16 mouse cellular contexts compared by ENCODE assay signal in genomic region chr19:57868350-57868749, GRCm38 (mm10).
"Had no signal": no experiment of that assay in that cellular context is flagged by ENCODE, and none has a peak within 500 bp of the region (broad histone marks: within the 10 kb centered on the region; RNA-seq: fewer than 3 reads in every experiment).

No protein-coding gene starts in this region.

- H3K4me1 ChIP-seq: liver, embryonic 13.5 days had no signal

- H3K9ac ChIP-seq: limb, embryonic 13.5 days; liver, embryonic 13.5 days; lung, embryonic 15.5 days had no signal

- H3K36me3 ChIP-seq: limb, embryonic 13.5 days; liver, embryonic 13.5 days; lung, embryonic 15.5 days had no signal

- ATAC-seq: hindbrain, postnatal 0 days; inflammation-experienced regulatory T-cells, adult 6 months had no signal

- H3K4me3 ChIP-seq: limb, embryonic 13.5 days; liver, embryonic 13.5 days; lung, embryonic 15.5 days had no signal

- H3K9me3 ChIP-seq: lung, embryonic 15.5 days had no signal

- H3K27ac ChIP-seq: hindbrain, postnatal 0 days; limb, embryonic 13.5 days; liver, embryonic 13.5 days; lung, embryonic 15.5 days; stomach, postnatal 0 days had no signal

- H3K4me2 ChIP-seq: limb, embryonic 13.5 days; liver, embryonic 13.5 days; lung, embryonic 15.5 days; midbrain, embryonic 11.5 days had no signal

- H3K27me3 ChIP-seq: liver, embryonic 13.5 days; lung, embryonic 15.5 days had no signal

- DNase-seq: kidney, adult 11 months; kidney, adult 8-10 months; kidney, postnatal 14 days; kidney, postnatal 4 days; liver, embryonic 13.5 days; midbrain, embryonic 14.5 days; right cerebral cortex, adult 18-20 months; right cerebral cortex, postnatal 14 days; right cerebral cortex, postnatal 4 days; thymus, postnatal 25 days had no signal
